Mouse (Mus musculus) brain, embryonic 14.5 days (tissue): ENCODE data around the gene Hcn2.

Experiments
- CTCF ChIP-seq: fragments of 200-500 bp; IDR thresholded peaks from 2 replicates; pipeline ENCODE4 v1.5.1; 2012; ENCODE audit warnings: inconsistent platforms, mild to moderate bottlenecking, moderate library complexity, borderline replicate concordance; ENCODE audit not compliant: insufficient read depth, insufficient read length; ENCODE audit errors: extremely low read depth
- POLR2A ChIP-seq: fragments of 200-500 bp; IDR thresholded peaks from 2 replicates; pipeline ENCODE4 v1.6.1; 2012; ENCODE audit warnings: mild to moderate bottlenecking, inconsistent platforms, borderline replicate concordance; ENCODE audit not compliant: poor library complexity, insufficient read depth, insufficient read length, severe bottlenecking; ENCODE audit errors: extremely low read depth

GRCm38 (mm10) chr10:79743161-79743560 lies 26.7 kb downstream of the Hcn2 start:
- TF ChIP-seq CTCF (no peak), POLR2A (no peak)
